Mouse (Mus musculus) cerebellum, adult 18-20 months (tissue): ENCODE data around the gene Cnpy3.

ENCODE experiments used
- DNase-seq, 2 experiments: peaks; one replicate each; pipeline ENCODE4 v3.0.0; 2021

Cnpy3 gene

DNA sequence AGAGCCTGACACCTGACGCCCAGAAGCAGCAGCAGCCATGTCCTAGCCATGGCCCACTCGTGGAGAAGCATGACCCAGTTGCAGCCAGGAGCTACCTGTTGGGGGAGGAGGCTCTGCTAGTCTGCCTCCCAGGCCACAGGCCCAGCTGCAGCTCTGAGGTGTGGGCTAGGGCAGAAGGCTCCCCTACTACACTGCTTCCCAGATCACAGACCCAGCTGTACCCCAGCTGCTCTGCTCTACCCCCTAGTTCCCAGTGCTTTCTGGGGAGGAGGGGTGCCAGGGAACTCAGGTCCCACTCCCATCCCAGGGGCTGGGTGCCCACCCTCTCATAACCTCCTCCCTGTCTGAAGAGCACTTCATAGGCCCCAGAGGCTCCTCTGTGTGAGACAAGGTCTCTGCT lies 11.5 kb upstream of the Cnpy3 start, which contains the start of gene Ptcra:
Gene Ptcra, minus strand, starts transcription at position 169 of the 400 bp plus-strand sequence.
- no peak for DNase-seq

DNA sequence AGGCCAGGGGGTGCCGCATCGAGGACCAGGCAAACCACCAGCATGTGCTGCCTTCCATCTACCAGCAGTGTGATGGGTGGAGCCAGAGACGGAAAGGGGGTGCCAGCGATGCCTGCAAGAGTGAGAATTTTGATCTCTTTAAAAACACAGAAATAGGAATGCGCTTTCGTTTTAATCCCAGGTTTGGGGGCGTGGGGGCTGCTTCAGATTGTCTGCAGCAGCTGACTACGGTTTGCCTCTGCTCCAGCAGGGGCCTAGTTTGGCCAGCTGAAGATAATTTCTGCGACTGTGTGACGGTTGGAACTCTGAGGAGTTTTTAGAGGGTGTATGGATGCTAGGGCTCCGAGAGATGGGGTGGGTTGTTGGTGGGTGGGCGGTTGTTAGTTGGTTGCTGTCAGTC lies 6.7 kb upstream of the Cnpy3 start:
- no peak for DNase-seq

DNA sequence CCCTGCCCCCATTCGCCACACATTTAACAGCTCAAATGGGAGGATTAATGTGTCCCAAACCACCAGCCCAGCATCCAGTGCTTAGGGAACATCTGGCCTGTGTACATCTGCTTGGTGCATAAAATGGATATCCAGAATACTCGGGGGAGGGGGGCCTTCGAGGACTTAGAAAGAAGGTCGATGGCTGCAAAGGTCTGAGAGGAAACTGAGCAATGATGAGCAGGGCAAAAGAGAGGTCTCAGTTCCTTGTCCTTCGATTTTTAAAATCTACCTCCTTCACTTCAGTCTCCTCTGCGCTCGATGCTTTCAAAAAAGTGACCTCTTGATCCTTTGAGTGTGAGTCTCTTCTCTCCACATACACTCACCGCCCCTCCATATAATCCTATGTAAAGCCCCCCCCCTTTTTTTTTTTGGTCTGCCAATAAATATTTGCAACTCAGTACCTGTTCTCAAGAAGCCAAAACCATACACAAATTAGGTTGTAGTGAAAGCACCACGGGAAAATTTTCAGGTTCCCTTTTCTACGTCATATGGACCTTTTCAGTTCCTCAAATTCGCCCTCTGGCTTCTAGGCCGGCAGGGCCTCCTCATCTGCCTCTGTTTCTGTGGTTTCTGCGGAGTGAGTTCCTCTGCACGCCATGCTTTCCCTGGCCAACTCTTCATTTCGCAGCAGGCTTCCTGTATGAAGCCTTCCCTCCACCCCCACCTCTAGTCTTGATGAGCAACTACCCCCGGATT lies 789 bp downstream of the Cnpy3 start:
- DNase-seq, result no peak

DNA sequence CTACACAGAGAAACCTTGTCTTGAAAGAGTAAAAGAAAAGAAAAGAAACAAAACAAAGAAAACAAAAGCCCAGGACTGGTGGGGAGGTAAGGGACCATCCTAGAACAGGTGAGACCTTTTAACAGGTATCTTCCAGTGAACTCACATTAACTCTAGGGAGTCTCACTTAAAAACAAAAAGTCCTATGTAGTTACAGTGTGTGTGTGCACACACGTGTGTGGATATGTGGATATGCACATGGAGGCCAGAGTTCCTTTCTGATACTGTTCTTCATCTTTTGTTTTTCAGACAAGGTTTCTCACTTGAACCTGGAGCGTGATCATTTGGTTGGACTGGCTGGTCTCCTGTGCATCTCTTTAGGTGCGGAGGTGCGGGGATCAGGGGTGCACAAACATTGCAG lies 1.4 kb downstream of the Cnpy3 start:
- no peak for DNase-seq

DNA sequence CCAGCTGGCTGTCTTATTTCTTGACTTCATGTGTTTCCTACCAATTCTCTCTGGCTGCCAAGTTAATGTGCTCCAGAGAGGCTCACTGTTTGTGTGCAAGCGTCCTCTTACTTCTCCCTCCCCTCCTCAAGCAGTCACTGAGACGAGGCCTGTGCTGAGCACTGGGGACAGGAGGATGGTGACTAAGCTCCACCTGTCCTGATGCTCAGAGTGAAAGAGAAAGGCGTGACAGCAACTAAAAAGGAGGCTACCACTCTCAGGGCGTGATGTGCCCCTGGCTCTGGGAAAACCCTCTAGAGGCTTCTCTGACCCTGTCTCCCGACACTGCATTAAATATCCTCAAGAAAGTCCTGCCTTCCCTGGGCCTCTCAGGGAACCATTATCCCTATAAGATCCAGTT lies 2.7 kb downstream of the Cnpy3 start:
- no peak for DNase-seq

DNA sequence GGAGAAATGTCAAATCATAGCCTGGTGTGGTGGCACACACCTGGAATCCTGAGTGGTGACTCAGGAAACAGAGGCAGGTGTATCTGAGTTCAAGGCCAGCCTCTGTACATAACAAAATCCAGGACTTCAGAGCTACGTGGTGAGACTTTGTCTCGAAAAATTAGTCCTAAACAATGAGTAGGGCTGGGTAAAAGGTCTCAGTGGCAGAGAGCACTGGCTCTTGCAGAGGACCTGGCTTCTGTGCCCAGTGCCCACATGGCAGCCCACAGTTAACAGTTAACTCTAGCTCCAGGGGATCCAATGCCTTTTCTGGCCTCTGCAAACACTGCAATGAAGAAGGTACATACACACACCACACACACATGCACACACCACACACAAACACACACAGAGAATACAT lies 4.2 kb downstream of the Cnpy3 start:
- no peak for DNase-seq

DNA sequence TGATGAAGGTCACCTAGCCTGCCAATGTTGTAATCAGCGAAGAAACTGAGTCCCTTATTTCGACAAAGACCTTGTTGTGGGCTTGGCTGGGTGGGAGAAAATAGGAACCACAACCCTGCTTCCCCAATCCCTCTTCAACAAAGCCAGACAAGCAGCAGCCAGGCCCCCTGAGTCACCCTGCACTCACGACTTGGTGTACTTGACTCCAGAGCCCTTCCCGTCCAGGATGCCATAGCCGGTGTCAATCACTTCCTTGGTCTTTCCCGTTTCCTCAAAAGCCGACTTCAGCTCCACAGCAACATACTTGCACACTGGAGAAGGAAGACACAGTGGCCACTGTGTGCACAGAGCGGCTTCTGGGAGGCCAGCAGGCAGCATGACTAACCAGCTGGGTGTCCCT lies 4.8 kb downstream of the Cnpy3 start:
- DNase-seq, result no peak

DNA sequence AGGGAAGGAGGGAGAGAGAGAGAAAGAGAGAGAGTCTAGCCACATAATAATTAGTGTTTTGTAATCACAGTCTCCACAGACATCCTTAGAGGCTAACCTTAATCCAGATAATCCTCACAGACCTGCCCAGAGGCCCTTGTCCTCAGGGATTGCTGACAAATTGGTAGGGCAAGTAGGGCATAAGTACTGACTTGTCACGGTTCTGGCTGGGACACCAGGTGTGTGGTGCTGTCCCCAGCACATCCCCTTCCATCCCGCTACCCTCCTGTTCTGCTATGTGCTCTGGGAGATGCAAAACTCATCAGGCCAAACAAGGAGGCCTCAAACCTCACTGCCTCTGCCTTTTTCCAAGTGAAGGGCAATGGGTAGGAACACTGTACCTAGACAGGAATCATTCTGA lies 6.5 kb downstream of the Cnpy3 start:
- DNase-seq, result no peak

DNA sequence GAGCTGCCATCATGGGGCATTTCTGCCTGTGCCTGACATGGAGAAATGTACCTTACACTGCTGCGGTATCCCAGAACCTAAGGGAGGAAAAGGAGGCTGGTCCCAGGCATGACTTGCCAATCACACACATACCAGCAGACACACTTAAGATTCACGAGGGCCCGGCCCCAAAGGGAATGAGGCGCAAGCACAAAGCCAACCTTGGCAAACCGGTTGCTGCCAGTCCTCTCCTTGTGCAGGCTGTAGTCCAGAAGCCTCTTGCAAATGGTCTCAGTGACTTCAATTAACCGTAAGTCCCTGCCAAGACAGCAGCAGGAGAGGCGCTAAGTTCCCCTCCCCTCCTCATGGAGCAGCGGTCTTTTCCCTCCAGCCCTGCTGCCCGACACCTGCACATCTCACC lies 9.0 kb downstream of the Cnpy3 start:
- no peak for DNase-seq

DNA sequence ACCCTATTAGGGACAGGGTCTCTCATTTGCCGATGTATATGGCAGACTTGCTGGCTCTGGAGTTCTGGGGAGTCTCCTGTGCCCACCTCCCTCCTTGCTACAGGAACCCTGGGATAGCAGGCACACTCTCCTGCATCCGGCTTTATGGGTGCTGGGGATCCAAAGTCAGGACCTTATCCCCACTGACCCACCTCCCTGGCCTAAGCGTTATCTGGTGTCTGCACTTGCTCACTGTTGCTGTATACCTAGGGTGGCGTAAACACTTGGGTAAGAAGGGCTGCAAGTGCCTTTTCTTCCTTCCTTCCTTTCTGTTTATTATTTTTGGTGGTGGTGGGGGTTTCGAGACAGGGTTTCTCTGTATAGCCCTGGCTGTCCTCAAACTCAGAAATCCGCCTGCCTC lies 10.7 kb downstream of the Cnpy3 start:
- DNase-seq, result no peak

DNA sequence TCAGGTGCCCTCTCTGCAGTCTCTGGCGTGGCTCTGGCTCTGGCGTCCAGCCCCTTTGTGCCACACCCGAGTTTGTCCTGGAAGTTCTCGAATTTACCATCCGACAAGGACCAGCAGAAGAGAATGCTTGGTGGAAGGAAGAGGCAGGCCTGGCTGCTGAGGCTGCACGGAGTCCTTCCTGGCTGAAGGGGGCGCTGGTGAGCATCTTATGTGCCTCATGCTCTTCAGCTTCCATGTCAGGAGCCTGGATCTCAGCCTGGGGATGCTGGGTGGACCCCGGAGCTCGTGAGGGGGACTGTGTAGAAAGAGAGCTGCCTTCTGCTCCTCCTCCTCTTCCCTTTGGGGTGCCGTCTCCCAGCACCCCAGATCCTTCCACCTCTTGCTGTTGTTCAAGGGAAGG lies 15.9 kb downstream of the Cnpy3 start:
- DNase-seq, result peak in 1 of 2 experiments; percentile 36

DNA sequence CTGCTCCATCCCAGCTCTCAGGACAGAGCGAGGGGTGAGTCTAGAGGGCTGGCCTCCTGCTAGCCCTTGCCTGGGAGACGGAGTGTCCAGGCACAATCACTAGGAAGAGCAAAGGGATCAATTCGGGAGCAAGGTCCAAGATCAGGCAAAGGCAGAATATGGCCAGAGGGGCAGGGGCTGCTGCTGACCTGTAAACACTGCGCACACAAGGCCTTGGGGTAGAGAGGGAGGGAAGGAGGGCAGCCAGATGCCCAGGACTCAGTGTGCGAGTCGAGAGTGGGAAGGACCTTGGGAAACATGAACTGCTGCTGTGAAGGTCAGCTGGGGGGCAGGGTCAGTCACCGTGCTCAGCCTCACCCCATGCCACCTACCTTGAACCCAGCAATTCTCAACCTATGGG lies 16.7 kb downstream of the Cnpy3 start:
- no peak for DNase-seq

DNA sequence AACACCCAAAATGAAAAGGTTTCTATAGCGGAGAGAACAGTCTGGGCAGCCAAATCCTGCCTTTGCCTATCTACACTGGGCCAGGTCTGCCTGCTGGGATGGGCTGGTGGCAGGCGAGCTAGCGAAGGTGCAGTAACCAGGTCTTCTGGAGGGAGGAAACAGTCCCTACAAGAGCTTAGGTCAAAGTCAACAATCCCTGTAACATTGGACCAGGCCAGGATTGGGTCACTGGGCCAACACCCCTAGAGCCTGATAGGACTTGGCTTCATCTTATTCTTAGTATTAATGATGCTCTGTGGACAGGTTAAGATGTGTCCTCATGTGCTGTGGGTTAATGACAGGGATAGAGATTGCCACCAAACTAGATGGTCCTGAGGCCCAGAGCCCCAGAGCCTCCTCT lies 18.0 kb downstream of the Cnpy3 start:
- no peak for DNase-seq

DNA sequence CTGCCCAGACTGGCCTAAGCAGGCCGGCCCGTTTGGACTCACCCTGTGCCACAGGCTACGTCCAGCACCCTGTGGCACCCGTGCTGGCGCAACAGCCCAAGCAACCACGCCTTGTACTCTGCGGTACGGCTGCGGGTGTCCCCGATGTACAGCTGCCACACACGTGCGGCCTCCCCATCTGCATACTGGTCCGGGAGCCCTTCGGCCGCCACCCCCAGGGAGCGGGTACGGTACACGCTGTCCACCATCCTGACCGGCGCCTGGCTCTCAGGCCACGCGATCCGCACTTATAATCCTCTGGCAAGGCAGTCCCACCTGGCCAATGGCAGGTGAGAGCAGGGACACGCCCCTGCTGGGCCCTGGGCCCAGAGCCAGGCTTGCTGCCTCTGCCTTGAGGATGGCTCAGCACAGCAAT lies 23.1 kb downstream of the Cnpy3 start, which contains the start of gene Gnmt:
Gene Gnmt, minus strand, starts transcription at position 265 of the 415 bp plus-strand sequence.
- DNase-seq, result peak; percentile 87 to 88

DNA sequence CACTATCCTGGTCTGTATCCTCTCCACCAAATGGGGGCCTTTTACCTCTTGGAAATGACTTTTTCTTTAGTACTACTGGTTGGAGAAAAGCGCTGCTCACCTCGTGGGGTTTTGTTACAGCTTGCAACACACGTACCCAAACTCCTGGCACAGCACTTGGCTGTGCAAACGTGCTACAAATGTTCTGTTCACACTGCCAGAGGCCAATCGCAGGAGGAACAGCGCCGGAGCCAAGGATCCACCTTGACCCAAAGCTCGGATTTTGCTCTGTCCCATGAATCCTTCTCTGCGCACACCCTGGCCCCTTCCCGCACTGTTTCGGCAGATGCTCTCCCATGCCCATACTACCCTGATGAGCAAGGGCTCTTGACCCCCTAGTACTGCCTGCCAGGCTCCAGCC lies 23.5 kb downstream of the Cnpy3 start:
- peak in 1 of 2 experiments; percentile 13 for DNase-seq

DNA sequence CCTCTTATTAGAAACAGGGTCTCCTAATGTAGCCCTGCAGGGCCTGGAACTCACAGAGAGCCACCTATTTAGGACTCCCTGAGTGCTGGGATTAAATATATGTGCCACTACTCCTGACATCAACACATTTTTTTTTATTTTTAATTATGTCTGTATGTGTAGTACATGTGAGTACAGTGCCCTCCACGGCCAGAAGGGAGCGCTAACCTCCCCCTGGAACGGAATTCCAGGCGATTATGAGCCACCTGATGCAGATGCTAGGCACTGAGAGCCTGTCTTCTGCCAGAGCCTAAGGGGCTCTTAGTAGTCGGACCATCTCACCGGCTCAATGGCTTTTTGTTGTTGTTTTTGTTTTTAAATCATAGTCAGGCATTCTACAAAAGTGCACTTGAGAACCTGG lies 24.0 kb downstream of the Cnpy3 start:
- peak; percentile 38 to 48 for DNase-seq

DNA sequence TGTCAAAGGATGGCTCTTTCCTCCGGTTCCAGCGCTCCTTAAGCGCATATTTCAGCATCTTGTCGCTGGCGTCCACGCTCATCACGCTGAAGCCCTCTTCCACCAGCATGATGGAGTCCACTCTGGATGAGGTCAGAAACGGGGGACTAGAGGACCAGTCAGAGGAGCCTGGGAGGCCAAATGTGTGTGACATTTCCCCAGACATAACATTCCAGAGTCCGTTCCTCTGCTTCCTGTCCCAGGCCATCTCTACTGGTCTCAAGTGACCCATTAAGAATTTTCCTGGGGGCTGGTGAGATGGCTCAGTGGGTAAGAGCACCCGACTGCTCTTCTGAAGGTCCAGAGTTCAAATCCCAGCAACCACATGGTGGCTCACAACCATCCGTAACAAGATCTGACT lies 24.7 kb downstream of the Cnpy3 start:
- no peak for DNase-seq

DNA sequence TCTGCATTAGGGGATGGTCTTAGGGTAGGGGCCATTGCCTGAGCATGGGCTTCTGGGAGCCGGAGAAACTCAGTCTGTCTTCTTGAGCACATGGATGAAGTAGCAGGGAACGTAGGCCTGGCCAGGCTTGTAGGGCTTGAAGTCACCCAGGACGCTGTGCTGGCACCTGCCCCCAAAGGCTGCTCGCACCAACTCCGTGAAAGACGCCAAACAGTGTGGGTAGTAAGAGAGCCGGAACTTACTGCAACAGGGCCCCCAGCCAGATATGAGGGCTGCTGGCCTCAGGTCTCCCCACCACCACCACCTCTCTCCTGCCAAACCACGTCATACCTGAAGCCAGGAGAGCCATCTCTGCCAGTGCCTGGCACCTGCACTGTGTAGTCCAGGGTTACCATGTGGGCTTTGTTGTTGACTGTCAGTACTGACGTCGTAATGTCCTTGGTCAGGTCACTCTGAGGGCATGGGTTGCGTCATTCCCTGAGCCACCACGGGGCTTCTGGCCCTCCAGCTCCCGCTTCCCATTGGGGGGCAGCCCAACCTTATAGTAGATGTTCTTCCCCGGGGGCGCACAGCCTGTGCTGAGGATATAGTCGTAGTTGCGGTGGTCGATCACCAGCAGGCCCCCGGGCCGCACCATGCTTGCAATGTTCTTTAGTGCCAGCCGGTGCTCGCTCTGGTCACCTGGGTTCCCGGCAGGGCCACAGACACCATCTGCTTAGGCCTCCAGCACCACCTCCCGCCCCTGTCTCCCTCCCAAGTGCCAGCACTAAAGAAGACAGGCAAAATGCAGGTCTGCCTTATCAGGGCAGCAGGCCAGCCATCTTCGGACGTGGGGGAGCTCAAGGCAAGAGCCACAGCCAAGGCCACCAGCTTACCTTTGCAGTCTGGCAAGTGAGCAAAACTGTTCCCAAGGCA lies 26.0 kb downstream of the Cnpy3 start:
- DNase-seq, result peak; percentile 79 to 86

DNA sequence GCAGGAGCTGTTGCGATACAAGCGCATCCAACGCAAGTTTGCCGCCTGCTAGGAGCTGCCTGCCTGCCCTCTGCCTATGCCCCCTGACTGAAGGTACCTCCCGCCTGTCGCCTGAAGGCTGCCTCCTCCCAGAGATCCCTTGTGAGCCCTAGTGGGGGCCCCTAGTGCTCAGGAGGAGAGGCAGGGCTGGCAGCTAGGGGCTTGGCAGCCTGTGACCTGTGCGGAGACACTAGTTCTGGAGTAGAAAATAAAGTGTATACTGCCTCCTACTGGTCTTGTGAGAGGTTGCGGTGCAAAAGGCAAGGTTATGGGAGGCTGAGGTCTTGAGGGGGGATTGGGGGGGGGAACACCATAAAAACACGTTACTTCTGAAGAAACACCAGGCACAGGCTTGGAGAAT lies 26.7 kb downstream of the Cnpy3 start:
- peak in 1 of 2 experiments; percentile 42 for DNase-seq

DNA sequence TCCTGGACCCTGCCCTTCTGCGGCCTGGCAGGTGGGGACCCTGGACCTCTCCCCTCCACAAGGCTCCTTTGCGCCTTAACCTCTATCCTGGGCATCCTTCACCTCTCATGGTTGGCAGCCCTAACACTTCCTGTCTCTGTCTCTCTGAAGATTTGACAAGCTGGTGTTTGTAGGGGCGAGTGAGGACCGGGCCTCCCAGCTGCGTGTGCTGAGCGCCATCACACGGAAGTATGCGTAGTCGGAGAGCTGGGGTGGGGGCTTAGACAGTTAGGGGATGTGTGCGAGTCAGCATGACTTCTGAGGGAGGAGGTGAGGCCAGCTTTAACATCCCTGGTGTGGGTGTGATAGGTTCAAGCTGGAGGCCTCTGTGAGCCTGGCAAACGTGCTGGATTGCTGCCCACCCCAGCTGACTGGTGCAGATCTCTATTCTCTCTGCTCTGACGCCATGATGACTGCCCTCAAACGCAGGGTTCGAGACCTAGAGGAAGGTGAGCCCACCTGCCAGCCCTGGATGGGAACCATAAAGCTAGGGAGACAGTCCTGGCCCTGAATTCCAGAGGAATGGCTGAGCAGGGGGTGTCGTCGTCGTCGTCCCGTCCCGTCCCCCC lies 27.4 kb downstream of the Cnpy3 start:
- no peak for DNase-seq

DNA sequence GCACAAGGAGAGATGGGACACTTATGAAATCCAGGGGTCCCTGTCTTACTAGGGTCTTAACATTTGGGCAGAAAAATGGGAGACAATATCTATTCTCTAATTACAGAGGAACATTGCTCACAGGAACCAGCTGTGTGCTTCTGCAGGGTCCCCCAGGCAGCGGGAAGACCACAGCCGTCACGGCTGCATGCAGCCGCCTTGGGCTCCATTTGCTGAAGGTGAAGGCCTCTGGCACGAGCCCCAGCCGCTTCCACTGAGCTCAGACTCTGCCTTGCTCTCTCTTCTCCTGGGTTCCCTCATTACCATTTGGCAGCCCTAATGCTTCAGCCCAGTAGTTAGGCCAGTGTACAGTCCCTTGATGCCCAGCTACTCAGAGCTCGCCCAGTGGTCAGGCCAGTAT lies 30.9 kb downstream of the Cnpy3 start:
- DNase-seq, result no peak

DNA sequence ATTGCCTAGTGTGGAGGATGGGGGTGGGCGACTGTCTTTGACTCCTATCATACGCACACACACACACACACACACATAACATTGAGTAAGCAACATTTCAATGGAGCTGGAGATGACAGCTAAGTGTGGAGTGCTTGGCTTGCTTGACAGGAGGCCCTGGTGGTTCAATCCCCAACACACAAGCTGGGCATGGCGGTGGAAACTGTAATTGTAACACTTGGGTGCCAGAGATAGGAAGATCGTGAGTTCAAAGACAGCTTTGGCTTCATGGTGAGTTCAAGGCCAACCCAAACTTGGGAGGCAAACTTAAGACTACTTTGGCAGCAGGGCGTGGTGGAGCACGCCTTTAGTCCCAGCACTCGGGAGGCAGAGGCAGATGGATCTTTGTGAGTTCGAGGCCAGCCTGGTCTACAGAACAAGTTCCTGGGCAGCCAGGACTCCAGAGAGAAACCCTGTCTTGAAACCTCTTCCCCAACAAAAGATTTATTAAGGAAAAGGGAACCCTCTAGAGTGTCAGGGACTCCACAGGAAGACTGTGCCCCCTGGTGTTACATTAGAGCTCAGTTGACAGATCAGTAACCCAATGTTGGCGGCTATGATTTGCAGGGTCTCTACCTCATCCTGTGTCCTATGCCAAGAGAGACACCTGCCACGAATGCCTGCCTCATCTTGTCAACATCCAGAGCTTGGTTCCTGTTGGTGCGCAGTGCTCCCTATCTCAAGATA lies 37.1 kb downstream of the Cnpy3 start:
- DNase-seq, result peak in 1 of 2 experiments; percentile 39

DNA sequence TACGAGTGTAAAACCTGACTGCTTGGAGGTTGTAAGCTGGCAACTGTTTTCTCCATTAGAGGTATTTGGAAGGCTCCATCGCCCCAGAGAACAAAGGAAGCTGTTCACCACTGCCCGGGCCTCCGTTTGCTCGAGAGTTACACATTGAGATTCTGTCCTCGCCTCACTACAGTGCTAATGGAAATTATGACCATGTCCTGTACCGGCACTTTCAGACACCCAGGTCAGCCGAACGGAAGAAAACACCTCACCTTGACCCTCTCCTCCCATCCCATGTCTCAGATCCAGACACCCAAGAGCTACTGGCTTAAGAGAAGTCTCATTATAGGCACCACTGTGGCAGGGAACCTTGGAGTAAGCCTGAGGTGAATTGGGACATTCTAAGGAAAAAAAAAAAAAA lies 38.2 kb downstream of the Cnpy3 start:
- DNase-seq, result no peak
